Mouse (Mus musculus): Measurements from ENCODE around the gene Atp13a3. TPM values are rescaled to one million over a fixed set of nuclear protein-coding genes. Genes with fewer than 3 reads are reported as not detected.

Gene Atp13a3
- polyA plus RNA-seq, 1 experiment from 2014 or later: 28.3 TPM

- Histone ChIP-seq H3K9ac (ENCODE audit: low read length) (no peak overlapping the region), H3K9me3 (ENCODE audit: control insufficient read depth, low read length) (no peaks in the 10 kb centered on the region), H3K4me2 (ENCODE audit: low read length) (no peak overlapping the region), H3K27ac (ENCODE audit: low read depth) (no peak overlapping the region), H3K4me1 (replicated peaks; ENCODE audit: control insufficient read depth, insufficient read depth, low read length) (no peaks in the 10 kb centered on the region), H3K36me3 (ENCODE audit: control insufficient read depth, insufficient read depth, low read length) (no peaks in the 10 kb centered on the region), H3K27me3 (replicated peaks; ENCODE audit: control insufficient read depth, insufficient read depth, low read length) (no peaks in the 10 kb centered on the region), H3K4me3 (ENCODE audit: low read depth, low read length) (no peak overlapping the region)
- DNase-seq (ENCODE audit: low spot score): no peak
- 80% methylated on average over 6 of the region's 6 CpGs for WGBS
- no peak for ATAC-seq (replicated peaks; ENCODE audit: low FRiP score, low TSS enrichment, low read depth)
Measured at GRCm38 (mm10) chr16:30290436-30290835, 115.3 kb downstream of the Atp13a3 start.

GRCm38 (mm10) chr16:30285701-30286100 lies 120.1 kb downstream of the Atp13a3 start:
- Histone ChIP-seq H3K4me2 (ENCODE audit: low read length) (no peak overlapping the region), H3K36me3 (ENCODE audit: control insufficient read depth, insufficient read depth, low read length) (no peaks in the 10 kb centered on the region), H3K9ac (ENCODE audit: low read length) (no peak overlapping the region), H3K27ac (ENCODE audit: low read depth) (no peak overlapping the region), H3K9me3 (ENCODE audit: control insufficient read depth, low read length) (no peaks in the 10 kb centered on the region), H3K4me1 (replicated peaks; ENCODE audit: control insufficient read depth, insufficient read depth, low read length) (peaks cover 9% of the 10 kb centered on the region), H3K27me3 (replicated peaks; ENCODE audit: control insufficient read depth, insufficient read depth, low read length) (peaks cover 14% of the 10 kb centered on the region), H3K4me3 (ENCODE audit: low read depth, low read length) (no peak overlapping the region)
- WGBS: 68% methylated on average over 4 of the region's 4 CpGs
- no peak for DNase-seq (ENCODE audit: low spot score)
- no peak for ATAC-seq (replicated peaks; ENCODE audit: low FRiP score, low TSS enrichment, low read depth)

DNA sequence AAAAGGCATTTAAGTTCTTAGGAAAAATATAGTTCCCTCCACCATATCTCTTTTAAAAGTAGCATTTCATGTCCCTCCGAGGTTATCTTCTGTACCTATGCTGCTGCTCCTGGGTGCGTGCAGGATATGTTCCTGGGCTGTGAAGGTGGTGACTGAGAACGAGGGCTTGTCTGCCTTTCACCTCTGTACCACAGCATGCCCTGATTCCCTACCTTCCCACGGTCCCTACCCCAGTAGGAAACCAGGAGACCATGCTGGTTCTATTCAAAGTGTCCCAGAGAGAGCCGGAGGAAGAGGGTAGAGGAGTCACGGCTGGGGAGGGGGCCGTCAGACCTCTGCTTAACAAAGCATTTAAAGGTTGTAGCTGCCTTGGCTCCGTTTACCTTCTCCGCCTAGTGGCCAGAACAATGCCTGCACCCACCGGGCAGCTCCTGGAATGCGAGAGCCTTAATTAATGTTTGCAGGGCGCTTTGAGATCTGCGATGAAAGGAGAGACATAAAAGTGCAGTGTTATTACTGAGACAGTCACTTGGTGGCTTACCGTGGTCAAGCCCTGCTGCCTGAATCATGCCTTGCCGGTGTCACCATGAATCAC lies 121.9 kb downstream of the Atp13a3 start:
- Histone ChIP-seq H3K4me2 (ENCODE audit: low read length) (peak overlapping the region; percentile 50), H3K9me3 (ENCODE audit: control insufficient read depth, low read length) (no peaks in the 10 kb centered on the region), H3K4me3 (ENCODE audit: low read depth, low read length) (no peak overlapping the region), H3K4me1 (replicated peaks; ENCODE audit: control insufficient read depth, insufficient read depth, low read length) (peaks cover 12% of the 10 kb centered on the region), H3K9ac (ENCODE audit: low read length) (no peak overlapping the region), H3K27me3 (replicated peaks; ENCODE audit: control insufficient read depth, insufficient read depth, low read length) (peaks cover 14% of the 10 kb centered on the region), H3K36me3 (ENCODE audit: control insufficient read depth, insufficient read depth, low read length) (no peaks in the 10 kb centered on the region), H3K27ac (ENCODE audit: low read depth) (no peak overlapping the region)
- no peak; the same call in 1 of the 2 replicates for ATAC-seq (replicated peaks; ENCODE audit: low FRiP score, low TSS enrichment, low read depth)
- 3% methylated on average over 15 of the region's 15 CpGs for WGBS
- peak; percentile 86 for DNase-seq (ENCODE audit: low spot score)

GRCm38 (mm10) chr16:30282844-30283495 lies 122.8 kb downstream of the Atp13a3 start, which contains the start of gene Lrrc15:
TSS of gene Lrrc15 (minus strand) at chr16:30283256.
- H3K36me3 ChIP-seq (ENCODE audit: control insufficient read depth, insufficient read depth, low read length): no peaks in the 10 kb centered on the region
- no peak within 1 kb of the TSS for H3K9ac ChIP-seq (ENCODE audit: low read length)
- peak; percentile 49; the same call in 1 of the 2 replicates for ATAC-seq (replicated peaks; ENCODE audit: low FRiP score, low TSS enrichment, low read depth)

DNA sequence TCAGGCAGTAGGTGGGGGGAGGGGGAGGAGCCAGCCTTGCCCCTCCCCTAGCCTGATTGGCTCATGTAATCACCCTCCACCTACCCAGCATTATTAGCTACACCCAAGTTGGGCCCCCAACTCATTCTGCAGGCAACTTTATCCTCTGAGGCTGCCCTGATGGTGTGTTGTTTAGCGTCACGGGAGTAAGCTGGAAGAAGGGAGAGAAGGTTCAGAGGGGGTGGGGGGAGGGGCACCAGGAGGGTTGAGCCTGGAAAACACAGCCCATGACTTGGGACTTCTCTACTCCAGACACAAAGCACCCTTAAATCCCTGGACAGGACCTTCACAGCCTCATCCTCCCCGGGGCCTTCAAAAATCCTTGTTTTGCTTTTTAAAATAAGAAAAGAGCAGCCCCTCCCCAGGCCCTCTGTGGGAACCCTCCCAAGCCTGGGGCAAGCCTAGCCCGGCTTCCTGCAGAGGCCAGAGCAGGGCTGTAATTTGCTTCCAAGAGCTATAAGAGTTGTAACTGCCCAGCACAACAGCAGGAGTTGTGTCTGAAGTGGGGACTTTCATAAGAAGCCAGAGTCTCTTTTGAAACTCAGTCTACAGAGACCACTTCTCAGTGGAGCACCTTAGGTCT lies 125.0 kb downstream of the Atp13a3 start:
- H3K9me3 ChIP-seq (ENCODE audit: control insufficient read depth, low read length): no peaks in the 10 kb centered on the region
- DNase-seq (ENCODE audit: low spot score) (no peak), ATAC-seq (replicated peaks; ENCODE audit: low FRiP score, low TSS enrichment, low read depth) (no peak)
- 15% methylated on average over 4 of the region's 4 CpGs for WGBS
- H3K4me3 ChIP-seq (ENCODE audit: low read depth, low read length): no peak overlapping the region
- H3K27me3 ChIP-seq (replicated peaks; ENCODE audit: control insufficient read depth, insufficient read depth, low read length): peaks cover 14% of the 10 kb centered on the region
- no peak overlapping the region for H3K9ac ChIP-seq (ENCODE audit: low read length)
- H3K4me2 ChIP-seq (ENCODE audit: low read length): no peak overlapping the region
- no peak overlapping the region for H3K27ac ChIP-seq (ENCODE audit: low read depth)
- no peaks in the 10 kb centered on the region for H3K36me3 ChIP-seq (ENCODE audit: control insufficient read depth, insufficient read depth, low read length)
- H3K4me1 ChIP-seq (replicated peaks; ENCODE audit: control insufficient read depth, insufficient read depth, low read length): peaks cover 12% of the 10 kb centered on the region

More at GRCm38 (mm10) chr16:30282844-30283495, 122.8 kb downstream of the Atp13a3 start, which contains the start of gene Lrrc15:
- peaks cover 14% of the 10 kb centered on the region for H3K27me3 ChIP-seq (replicated peaks; ENCODE audit: control insufficient read depth, insufficient read depth, low read length)
- no peaks in the 10 kb centered on the region for H3K9me3 ChIP-seq (ENCODE audit: control insufficient read depth, low read length)
- H3K27ac ChIP-seq (ENCODE audit: low read depth): no peak within 1 kb of the TSS
- H3K4me1 ChIP-seq (replicated peaks; ENCODE audit: control insufficient read depth, insufficient read depth, low read length): peaks cover 12% of the 10 kb centered on the region
- 7% methylated on average over 34 of the region's 34 CpGs for WGBS
- DNase-seq (ENCODE audit: low spot score): peak; percentile 70
- peak within 1 kb of the TSS; percentile 50 for H3K4me2 ChIP-seq (ENCODE audit: low read length)
- peak within 1 kb of the TSS; percentile 19 for H3K4me3 ChIP-seq (ENCODE audit: low read depth, low read length)

- Histone ChIP-seq H3K36me3 (ENCODE audit: control insufficient read depth, insufficient read depth, low read length) (no peaks in the 10 kb centered on the region), H3K4me3 (ENCODE audit: low read depth, low read length) (no peak overlapping the region), H3K4me2 (ENCODE audit: low read length) (no peak overlapping the region), H3K9me3 (ENCODE audit: control insufficient read depth, low read length) (no peaks in the 10 kb centered on the region), H3K27ac (ENCODE audit: low read depth) (no peak overlapping the region), H3K9ac (ENCODE audit: low read length) (no peak overlapping the region), H3K4me1 (replicated peaks; ENCODE audit: control insufficient read depth, insufficient read depth, low read length) (peaks cover 14% of the 10 kb centered on the region), H3K27me3 (replicated peaks; ENCODE audit: control insufficient read depth, insufficient read depth, low read length) (peaks cover 8% of the 10 kb centered on the region)
- WGBS: 83% methylated on average over 11 of the region's 11 CpGs
- DNase-seq (ENCODE audit: low spot score) (no peak), ATAC-seq (replicated peaks; ENCODE audit: low FRiP score, low TSS enrichment, low read depth) (no peak)
Measured at GRCm38 (mm10) chr16:30278406-30278805, 127.4 kb downstream of the Atp13a3 start.

- Histone ChIP-seq H3K9ac (ENCODE audit: low read length) (no peak overlapping the region), H3K27me3 (replicated peaks; ENCODE audit: control insufficient read depth, insufficient read depth, low read length) (no peaks in the 10 kb centered on the region), H3K27ac (ENCODE audit: low read depth) (no peak overlapping the region), H3K4me3 (ENCODE audit: low read depth, low read length) (no peak overlapping the region), H3K9me3 (ENCODE audit: control insufficient read depth, low read length) (no peaks in the 10 kb centered on the region), H3K4me2 (ENCODE audit: low read length) (no peak overlapping the region), H3K4me1 (replicated peaks; ENCODE audit: control insufficient read depth, insufficient read depth, low read length) (peaks cover 15% of the 10 kb centered on the region), H3K36me3 (ENCODE audit: control insufficient read depth, insufficient read depth, low read length) (no peaks in the 10 kb centered on the region)
- no peak for DNase-seq (ENCODE audit: low spot score)
- WGBS: 77% methylated on average over 15 of the region's 15 CpGs
- no peak for ATAC-seq (replicated peaks; ENCODE audit: low FRiP score, low TSS enrichment, low read depth)
Measured at GRCm38 (mm10) chr16:30275558-30276340, 130.0 kb downstream of the Atp13a3 start.

DNA sequence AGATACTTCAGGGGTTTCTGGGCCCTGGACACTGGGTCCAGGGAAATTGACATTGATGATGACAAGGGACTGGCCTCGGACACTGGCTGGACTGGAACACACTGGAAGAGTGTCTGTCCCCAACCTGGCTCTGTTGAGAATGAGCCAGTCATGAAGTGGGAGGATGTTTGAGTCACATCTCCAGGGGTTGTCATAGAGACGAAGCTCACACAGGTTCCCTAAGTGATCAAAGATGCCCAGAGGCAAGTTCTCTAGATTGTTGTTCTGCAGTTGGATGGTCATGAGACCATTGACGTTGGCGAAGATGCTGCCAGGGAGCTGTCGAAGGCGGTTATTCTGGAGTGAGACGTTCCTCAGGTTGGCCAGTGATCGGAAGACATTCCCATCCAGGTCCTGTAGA lies 132.7 kb downstream of the Atp13a3 start:
- WGBS: 91% methylated on average over 8 of the region's 8 CpGs

More for the DNA sequence above, 132.7 kb downstream of the Atp13a3 start:
- Histone ChIP-seq H3K4me3 (ENCODE audit: low read depth, low read length) (no peak overlapping the region), H3K27me3 (replicated peaks; ENCODE audit: control insufficient read depth, insufficient read depth, low read length) (no peaks in the 10 kb centered on the region), H3K27ac (ENCODE audit: low read depth) (no peak overlapping the region), H3K4me2 (ENCODE audit: low read length) (no peak overlapping the region), H3K9me3 (ENCODE audit: control insufficient read depth, low read length) (no peaks in the 10 kb centered on the region), H3K36me3 (ENCODE audit: control insufficient read depth, insufficient read depth, low read length) (no peaks in the 10 kb centered on the region), H3K9ac (ENCODE audit: low read length) (no peak overlapping the region), H3K4me1 (replicated peaks; ENCODE audit: control insufficient read depth, insufficient read depth, low read length) (peaks cover 11% of the 10 kb centered on the region; the same call in 1 of the 2 replicates)
- no peak for ATAC-seq (replicated peaks; ENCODE audit: low FRiP score, low TSS enrichment, low read depth)
- no peak for DNase-seq (ENCODE audit: low spot score)
